Mouse (Mus musculus): ENCODE measurements around the gene Asic3. TPM values are rescaled to one million over a fixed set of nuclear protein-coding genes. Genes with fewer than 3 reads are reported as not detected.

The Asic3 gene
- polyA plus RNA-seq, 1 experiment from 2014 or later = not detected

GRCm38 (mm10) chr5:24385374-24385773, 27.8 kb upstream of the Asic3 start:
- H3K27me3 ChIP-seq (ENCODE audit: control insufficient read depth, insufficient read depth, low read depth, low read length) = peaks cover 29% of the 10 kb centered on the region
- H3K9ac ChIP-seq (ENCODE audit: low read depth, low read length) = no peak overlapping the region
- peaks cover 25% of the 10 kb centered on the region for H3K4me1 ChIP-seq (ENCODE audit: control insufficient read depth, insufficient read depth, low read length)
- H3K4me2 ChIP-seq (ENCODE audit: low read length) = no peak overlapping the region
- H3K36me3 ChIP-seq (ENCODE audit: control insufficient read depth, insufficient read depth, low read length) = no peaks in the 10 kb centered on the region
- ATAC-seq = no peak
- 88% methylated on average over 5 of the region's 5 CpGs for WGBS
- H3K27ac ChIP-seq (ENCODE audit: low read length) = no peak overlapping the region
- no peaks in the 10 kb centered on the region for H3K9me3 ChIP-seq (replicated peaks; ENCODE audit: control insufficient read depth, low read length, poor library complexity, severe bottlenecking)
- no peak overlapping the region for H3K4me3 ChIP-seq (ENCODE audit: low read depth, low read length)

- no peak overlapping the region for H3K27ac ChIP-seq (ENCODE audit: low read length)
- no peak overlapping the region for H3K4me2 ChIP-seq (ENCODE audit: low read length)
These were observed 27.2 kb upstream of the Asic3 start for GRCm38 (mm10) chr5:24385887-24386550.

GRCm38 (mm10) chr5:24387264-24388241, 25.6 kb upstream of the Asic3 start:
- Histone ChIP-seq H3K27ac (ENCODE audit: low read length) (peak overlapping the region; percentile 42), H3K27me3 (ENCODE audit: control insufficient read depth, insufficient read depth, low read depth, low read length) (peaks cover 29% of the 10 kb centered on the region), H3K9ac (ENCODE audit: low read depth, low read length) (peak overlapping the region; percentile 70), H3K4me3 (ENCODE audit: low read depth, low read length) (peak overlapping the region; percentile 54), H3K9me3 (replicated peaks; ENCODE audit: control insufficient read depth, low read length, poor library complexity, severe bottlenecking) (no peaks in the 10 kb centered on the region), H3K4me1 (ENCODE audit: control insufficient read depth, insufficient read depth, low read length) (peaks cover 23% of the 10 kb centered on the region), H3K36me3 (ENCODE audit: control insufficient read depth, insufficient read depth, low read length) (no peaks in the 10 kb centered on the region), H3K4me2 (ENCODE audit: low read length) (peak overlapping the region; percentile 96)
- WGBS = under 1% methylated on average over 68 of the region's 73 CpGs
- peak; percentile 25; the same call in 1 of the 2 replicates for ATAC-seq

More at GRCm38 (mm10) chr5:24385887-24386550, 27.2 kb upstream of the Asic3 start:
- H3K9ac ChIP-seq (ENCODE audit: low read depth, low read length) = no peak overlapping the region
- H3K9me3 ChIP-seq (replicated peaks; ENCODE audit: control insufficient read depth, low read length, poor library complexity, severe bottlenecking) = no peaks in the 10 kb centered on the region
- ATAC-seq = no peak
- peaks cover 25% of the 10 kb centered on the region for H3K4me1 ChIP-seq (ENCODE audit: control insufficient read depth, insufficient read depth, low read length)
- 75% methylated on average over 10 of the region's 10 CpGs for WGBS
- H3K36me3 ChIP-seq (ENCODE audit: control insufficient read depth, insufficient read depth, low read length) = no peaks in the 10 kb centered on the region
- no peak overlapping the region for H3K4me3 ChIP-seq (ENCODE audit: low read depth, low read length)
- peaks cover 29% of the 10 kb centered on the region for H3K27me3 ChIP-seq (ENCODE audit: control insufficient read depth, insufficient read depth, low read depth, low read length)

GRCm38 (mm10) chr5:24388246-24388915, 24.8 kb upstream of the Asic3 start:
- no peaks in the 10 kb centered on the region for H3K36me3 ChIP-seq (ENCODE audit: control insufficient read depth, insufficient read depth, low read length)
- peak overlapping the region; percentile 96 for H3K4me2 ChIP-seq (ENCODE audit: low read length)
- H3K9me3 ChIP-seq (replicated peaks; ENCODE audit: control insufficient read depth, low read length, poor library complexity, severe bottlenecking) = no peaks in the 10 kb centered on the region
- H3K9ac ChIP-seq (ENCODE audit: low read depth, low read length) = peak overlapping the region; percentile 70
- peaks cover 17% of the 10 kb centered on the region; the same call in 1 of the 2 replicates for H3K4me1 ChIP-seq (ENCODE audit: control insufficient read depth, insufficient read depth, low read length)
- peak overlapping the region; percentile 54 for H3K4me3 ChIP-seq (ENCODE audit: low read depth, low read length)
- peaks cover 29% of the 10 kb centered on the region for H3K27me3 ChIP-seq (ENCODE audit: control insufficient read depth, insufficient read depth, low read depth, low read length)
- H3K27ac ChIP-seq (ENCODE audit: low read length) = peak overlapping the region; percentile 42
- no peak for ATAC-seq
- WGBS = 24% methylated on average over 26 of the region's 26 CpGs

- Histone ChIP-seq H3K4me1 (ENCODE audit: control insufficient read depth, insufficient read depth, low read length) (peaks cover 13% of the 10 kb centered on the region; the same call in 1 of the 2 replicates), H3K4me3 (ENCODE audit: low read depth, low read length) (no peak overlapping the region), H3K27ac (ENCODE audit: low read length) (no peak overlapping the region), H3K36me3 (ENCODE audit: control insufficient read depth, insufficient read depth, low read length) (no peaks in the 10 kb centered on the region), H3K9ac (ENCODE audit: low read depth, low read length) (no peak overlapping the region), H3K9me3 (replicated peaks; ENCODE audit: control insufficient read depth, low read length, poor library complexity, severe bottlenecking) (no peaks in the 10 kb centered on the region), H3K27me3 (ENCODE audit: control insufficient read depth, insufficient read depth, low read depth, low read length) (peaks cover 29% of the 10 kb centered on the region), H3K4me2 (ENCODE audit: low read length) (no peak overlapping the region)
- 62% methylated on average over 6 of the region's 7 CpGs for WGBS
- ATAC-seq = no peak
These were observed 24.1 kb upstream of the Asic3 start for GRCm38 (mm10) chr5:24389011-24389657.

- Histone ChIP-seq H3K4me1 (ENCODE audit: control insufficient read depth, insufficient read depth, low read length) (peaks cover 13% of the 10 kb centered on the region; the same call in 1 of the 2 replicates), H3K9me3 (replicated peaks; ENCODE audit: control insufficient read depth, low read length, poor library complexity, severe bottlenecking) (no peaks in the 10 kb centered on the region), H3K27me3 (ENCODE audit: control insufficient read depth, insufficient read depth, low read depth, low read length) (peaks cover 29% of the 10 kb centered on the region), H3K27ac (ENCODE audit: low read length) (no peak overlapping the region), H3K36me3 (ENCODE audit: control insufficient read depth, insufficient read depth, low read length) (no peaks in the 10 kb centered on the region), H3K9ac (ENCODE audit: low read depth, low read length) (no peak overlapping the region), H3K4me3 (ENCODE audit: low read depth, low read length) (no peak overlapping the region), H3K4me2 (ENCODE audit: low read length) (no peak overlapping the region)
- ATAC-seq = no peak
- 77% methylated on average over 4 of the region's 4 CpGs for WGBS
These were observed 23.6 kb upstream of the Asic3 start for GRCm38 (mm10) chr5:24389658-24390020.

GRCm38 (mm10) chr5:24391864-24392263, 21.3 kb upstream of the Asic3 start, which contains the start of gene Atg9b:
Gene Atg9b, minus strand, starts transcription at chr5:24392143.
- Histone ChIP-seq H3K4me3 (ENCODE audit: low read depth, low read length) (no peak within 1 kb of the TSS), H3K27me3 (ENCODE audit: control insufficient read depth, insufficient read depth, low read depth, low read length) (peaks cover 20% of the 10 kb centered on the region), H3K9ac (ENCODE audit: low read depth, low read length) (no peak within 1 kb of the TSS), H3K4me1 (ENCODE audit: control insufficient read depth, insufficient read depth, low read length) (peaks cover 16% of the 10 kb centered on the region; the same call in 1 of the 2 replicates), H3K36me3 (ENCODE audit: control insufficient read depth, insufficient read depth, low read length) (no peaks in the 10 kb centered on the region), H3K4me2 (ENCODE audit: low read length) (no peak within 1 kb of the TSS), H3K9me3 (replicated peaks; ENCODE audit: control insufficient read depth, low read length, poor library complexity, severe bottlenecking) (no peaks in the 10 kb centered on the region), H3K27ac (ENCODE audit: low read length) (no peak within 1 kb of the TSS)
- no peak for ATAC-seq
- WGBS = 86% methylated on average over 7 of the region's 7 CpGs

GRCm38 (mm10) chr5:24392724-24393123, 20.5 kb upstream of the Asic3 start:
- Histone ChIP-seq H3K4me3 (ENCODE audit: low read depth, low read length) (no peak overlapping the region), H3K9ac (ENCODE audit: low read depth, low read length) (no peak overlapping the region), H3K4me2 (ENCODE audit: low read length) (no peak overlapping the region), H3K9me3 (replicated peaks; ENCODE audit: control insufficient read depth, low read length, poor library complexity, severe bottlenecking) (no peaks in the 10 kb centered on the region), H3K27me3 (ENCODE audit: control insufficient read depth, insufficient read depth, low read depth, low read length) (peaks cover 11% of the 10 kb centered on the region), H3K4me1 (ENCODE audit: control insufficient read depth, insufficient read depth, low read length) (peaks cover 11% of the 10 kb centered on the region; the same call in 1 of the 2 replicates), H3K27ac (ENCODE audit: low read length) (no peak overlapping the region), H3K36me3 (ENCODE audit: control insufficient read depth, insufficient read depth, low read length) (no peaks in the 10 kb centered on the region)
- no peak for ATAC-seq
- 85% methylated on average over 7 of the region's 7 CpGs for WGBS
